Comparison of ENCODE assay signal across 8 mouse cellular contexts in genomic region chr9:54700174-54700475, GRCm38 (mm10). TPM values are rescaled to one million over a fixed set of nuclear protein-coding genes. Genes with fewer than 3 reads are reported as not detected.
DNase-seq lines count a peak whose midpoint lies in the region; ATAC-seq and TF ChIP-seq lines count a peak whose summit lies in the region.

No protein-coding gene starts in this region.

- H3K4me3 ChIP-seq in lung, adult 2 months (replicated peaks; ENCODE audit: extremely low read depth, low read depth, low read length), result peak overlapping the region; percentile 91
- H3K4me3 ChIP-seq in embryonic facial prominence, embryonic 14.5 days (ENCODE audit: low read depth, low read length), result peak overlapping the region; percentile 78
- peak overlapping the region; percentile 72 for H3K4me3 ChIP-seq in hindbrain, embryonic 15.5 days

- H3K27ac ChIP-seq in embryonic facial prominence, embryonic 14.5 days (replicated peaks; ENCODE audit: low read depth, low read length), result no peak overlapping the region
- H3K27ac ChIP-seq in hindbrain, embryonic 15.5 days (replicated peaks), result 0 out of 2 replicates have a peak overlapping the region, but pooled peaks have one; percentile 31

- no peaks in the 10 kb centered on the region for H3K36me3 ChIP-seq in embryonic facial prominence, embryonic 14.5 days (ENCODE audit: control insufficient read depth, insufficient read depth, low read length)
- H3K36me3 ChIP-seq in hindbrain, embryonic 15.5 days, result no peaks in the 10 kb centered on the region

- peak overlapping the region; percentile 92 for H3K4me2 ChIP-seq in embryonic facial prominence, embryonic 14.5 days (ENCODE audit: low read depth, low read length)
- peak overlapping the region; percentile 95 for H3K4me2 ChIP-seq in hindbrain, embryonic 15.5 days

- DNase-seq in lung, adult 2 months, result no peak
- DNase-seq in lung, postnatal 4 days, result no peak
- no peak for DNase-seq in embryonic facial prominence, embryonic 14.5 days (ENCODE audit: low spot score)
- peak; percentile 34 for DNase-seq in lung, postnatal 36 days
- DNase-seq in spleen, postnatal 10 days (ENCODE audit: low spot score in 2 of 2), result no peak
- DNase-seq in spleen, postnatal 14 days (ENCODE audit: low spot score in 2 of 2), result no peak
- DNase-seq in gastrocnemius, postnatal 14 days, result no peak

- no peaks in the 10 kb centered on the region; the same call in 1 of the 2 replicates for H3K27me3 ChIP-seq in embryonic facial prominence, embryonic 14.5 days (replicated peaks; ENCODE audit: control insufficient read depth, insufficient read depth, low read length)
- H3K27me3 ChIP-seq in hindbrain, embryonic 15.5 days, result peaks cover 14% of the 10 kb centered on the region

- TF ChIP-seq POLR2A in lung, adult 2 months (IDR thresholded peaks at IDR 0.05; ENCODE audit: borderline replicate concordance, extremely low read depth, low read depth, low read length), result no peak

- no peaks in the 10 kb centered on the region for H3K9me3 ChIP-seq in embryonic facial prominence, embryonic 14.5 days (ENCODE audit: control insufficient read depth, low read length)
- H3K9me3 ChIP-seq in hindbrain, embryonic 15.5 days, result no peaks in the 10 kb centered on the region

- H3K4me1 ChIP-seq in lung, adult 2 months (ENCODE audit: control insufficient read depth, insufficient read depth, low read length), result peaks cover 10% of the 10 kb centered on the region
- 0 out of 2 replicates have a peak, but pooled peaks cover 7% of the 10 kb centered on the region for H3K4me1 ChIP-seq in embryonic facial prominence, embryonic 14.5 days (ENCODE audit: control insufficient read depth, insufficient read depth, low read length)
- peaks cover 17% of the 10 kb centered on the region for H3K4me1 ChIP-seq in hindbrain, embryonic 15.5 days (replicated peaks)

- TF ChIP-seq CTCF in lung, adult 2 months (IDR thresholded peaks at IDR 0.05; ENCODE audit: insufficient read depth, low read length), result no peak

- peak overlapping the region; percentile 89 for H3K9ac ChIP-seq in embryonic facial prominence, embryonic 14.5 days (ENCODE audit: low read depth, low read length)
- H3K9ac ChIP-seq in hindbrain, embryonic 15.5 days, result peak overlapping the region; percentile 82

- peak; percentile 4; the same call in 1 of the 2 replicates for ATAC-seq in embryonic facial prominence, embryonic 14.5 days (ENCODE audit: low read depth)
- no peak for ATAC-seq in hindbrain, embryonic 15.5 days (ENCODE audit: low FRiP score, low read depth)

- WGBS in lung, adult 2 months, result 9% methylated on average over 9 of the region's 9 CpGs
- 14% methylated on average over 9 of the region's 9 CpGs for WGBS in embryonic facial prominence, embryonic 14.5 days
- WGBS in hindbrain, embryonic 15.5 days, result 27% methylated on average over 9 of the region's 9 CpGs

- intact Hi-C loops in gastrocnemius, postnatal 14 days (cut with DNase I; ENCODE audit: low total_unique reads), result no loop called here

RNA-seq across cellular contexts. Expression of gene Dnaja4, which starts 1.5 kb away (rescaled TPM):
- polyA plus RNA-seq in lung, adult 2 months (2012; rRNA removed), result 14.9 and 18.2 TPM in 2 replicates
- 14.1 and 16.1 TPM in 2 replicates for polyA plus RNA-seq in embryonic facial prominence, embryonic 14.5 days (2014; fragmentation: Nextera tagmentation; extraction: Ambion mirVana)
- 7.5 and 7.6 TPM in 2 replicates for polyA plus RNA-seq in hindbrain, embryonic 15.5 days (2015; fragmentation: Nextera tagmentation; extraction: Ambion mirVana)
- 10 to 100 TPM; 39.8 to 58.3 TPM for total RNA-seq in gastrocnemius, postnatal 14 days (2021)

RNA-seq across cellular contexts. Expression of gene Wdr61, which starts 34.2 kb away (rescaled TPM):
- 21.8 and 32.1 TPM in 2 replicates for polyA plus RNA-seq in lung, adult 2 months (2012; rRNA removed)
- polyA plus RNA-seq in embryonic facial prominence, embryonic 14.5 days (2014; fragmentation: Nextera tagmentation; extraction: Ambion mirVana), result 143 and 154 TPM in 2 replicates
- 88.8 and 94.1 TPM in 2 replicates for polyA plus RNA-seq in hindbrain, embryonic 15.5 days (2015; fragmentation: Nextera tagmentation; extraction: Ambion mirVana)
- 10 to 100 TPM; 18.4 to 22.7 TPM for total RNA-seq in gastrocnemius, postnatal 14 days (2021)

RNA-seq across cellular contexts. Expression of gene Acsbg1, which starts 38.5 kb away (rescaled TPM):
- 0.91 and 31.6 TPM in 2 replicates for polyA plus RNA-seq in lung, adult 2 months (2012; rRNA removed)
- 2.9 and 3.5 TPM in 2 replicates for polyA plus RNA-seq in embryonic facial prominence, embryonic 14.5 days (2014; fragmentation: Nextera tagmentation; extraction: Ambion mirVana)
- 35.3 and 35.7 TPM in 2 replicates for polyA plus RNA-seq in hindbrain, embryonic 15.5 days (2015; fragmentation: Nextera tagmentation; extraction: Ambion mirVana)
- total RNA-seq in gastrocnemius, postnatal 14 days (2021), result under 1 TPM; 0.27 to 0.45 TPM
